Mouse (Mus musculus) heart, embryonic 12.5 days (tissue): ENCODE data around the gene Rnf227. TPM values are rescaled to one million over a fixed set of nuclear protein-coding genes. Genes with fewer than 3 reads are reported as not detected.

Experiments used
- ATAC-seq: fragments of 200-750 bp; cut with Nextera tagmentation; 2 replicates; pipeline ENCODE4 v1.8.0; 2017; ENCODE audit warnings: moderate TSS enrichment, moderate library complexity; ENCODE audit not compliant: insufficient number of reproducible peaks, low FRiP score
- H3K27ac ChIP-seq: fragments of 300-500 bp; sonication (generic); 2 replicates; pipeline ENCODE4 v1.5.1; 2016; ENCODE audit warnings: mild to moderate bottlenecking, moderate library complexity; ENCODE audit not compliant: poor library complexity, severe bottlenecking
- H3K27me3 ChIP-seq: fragments of 300-500 bp; sonication (generic); replicated peaks from 2 replicates; pipeline ENCODE4 v1.6.1; 2016; ENCODE audit warnings: mild to moderate bottlenecking, moderate library complexity
- H3K36me3 ChIP-seq: fragments of 300-500 bp; sonication (generic); 2 replicates; pipeline ENCODE4 v1.6.1; 2016; ENCODE audit warnings: mild to moderate bottlenecking, moderate library complexity
- H3K4me1 ChIP-seq: fragments of 300-500 bp; sonication (generic); replicated peaks from 2 replicates; pipeline ENCODE4 v1.6.1; 2016; ENCODE audit warnings: mild to moderate bottlenecking
- H3K4me2 ChIP-seq: fragments of 300-500 bp; sonication (generic); 2 replicates; pipeline ENCODE4 v1.6.1; 2016; ENCODE audit warnings: mild to moderate bottlenecking, moderate library complexity
- H3K4me3 ChIP-seq: fragments of 300-500 bp; sonication (generic); 2 replicates; pipeline ENCODE4 v1.5.1; 2016; ENCODE audit warnings: mild to moderate bottlenecking
- H3K9ac ChIP-seq: fragments of 300-500 bp; sonication (generic); 2 replicates; pipeline ENCODE4 v1.6.1; 2016; ENCODE audit warnings: mild to moderate bottlenecking, moderate library complexity
- H3K9me3 ChIP-seq: fragments of 300-500 bp; sonication (generic); replicated peaks from 2 replicates; pipeline ENCODE4 v1.6.1; 2016; ENCODE audit warnings: mild to moderate bottlenecking, moderate library complexity
- WGBS: fragments of 180-500 bp; shearing (Covaris S2); methylation state at CpG from one replicate; pipeline ENCODE4 v1.1.7; 2016; 5-methylcytosine and 5-hydroxymethylcytosine counted together
- polyA plus RNA-seq: library from polyadenylated mRNA; unstranded; fragments of >200 nt; fragmentation: Nextera tagmentation; extraction: Ambion mirVana; gene quantifications from 2 replicates; pipeline ENCODE4 v1.2.1, GENCODE M21; 2016

Rnf227 gene
- polyA plus RNA-seq, 1 experiment from 2014 or later: 8.5 TPM

DNA sequence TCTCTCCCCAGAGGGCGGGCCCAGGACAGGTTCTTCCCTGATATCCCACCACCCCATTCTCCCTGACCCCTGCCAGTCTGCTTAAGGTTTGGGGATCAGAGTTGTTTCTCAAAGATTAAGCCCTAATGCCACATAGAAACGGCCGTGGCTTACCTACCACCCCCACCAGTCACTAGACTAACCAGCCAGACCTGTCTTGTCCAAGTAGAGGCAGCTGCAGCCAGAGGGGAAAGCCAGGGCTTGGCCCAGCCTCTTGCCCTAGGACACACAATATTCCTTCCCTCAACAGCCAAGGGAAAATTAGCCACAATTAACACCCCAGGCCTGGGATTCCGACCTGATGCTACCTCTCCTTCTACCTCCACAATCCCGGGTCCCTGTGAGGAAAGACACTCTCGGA lies 25.5 kb downstream of the Rnf227 start:
- peak overlapping the region; percentile 97 for H3K27ac ChIP-seq
- H3K4me2 ChIP-seq: peak overlapping the region; percentile 97
- H3K4me3 ChIP-seq: peak overlapping the region; percentile 98
- no peak for ATAC-seq
- H3K4me1 ChIP-seq: peaks cover 37% of the 10 kb centered on the region
- H3K27me3 ChIP-seq: no peaks in the 10 kb centered on the region
- H3K9ac ChIP-seq: peak overlapping the region; percentile 71
- 32% methylated on average over 6 of the region's 6 CpGs for WGBS
- peaks cover 30% of the 10 kb centered on the region for H3K36me3 ChIP-seq
- no peaks in the 10 kb centered on the region for H3K9me3 ChIP-seq

DNA sequence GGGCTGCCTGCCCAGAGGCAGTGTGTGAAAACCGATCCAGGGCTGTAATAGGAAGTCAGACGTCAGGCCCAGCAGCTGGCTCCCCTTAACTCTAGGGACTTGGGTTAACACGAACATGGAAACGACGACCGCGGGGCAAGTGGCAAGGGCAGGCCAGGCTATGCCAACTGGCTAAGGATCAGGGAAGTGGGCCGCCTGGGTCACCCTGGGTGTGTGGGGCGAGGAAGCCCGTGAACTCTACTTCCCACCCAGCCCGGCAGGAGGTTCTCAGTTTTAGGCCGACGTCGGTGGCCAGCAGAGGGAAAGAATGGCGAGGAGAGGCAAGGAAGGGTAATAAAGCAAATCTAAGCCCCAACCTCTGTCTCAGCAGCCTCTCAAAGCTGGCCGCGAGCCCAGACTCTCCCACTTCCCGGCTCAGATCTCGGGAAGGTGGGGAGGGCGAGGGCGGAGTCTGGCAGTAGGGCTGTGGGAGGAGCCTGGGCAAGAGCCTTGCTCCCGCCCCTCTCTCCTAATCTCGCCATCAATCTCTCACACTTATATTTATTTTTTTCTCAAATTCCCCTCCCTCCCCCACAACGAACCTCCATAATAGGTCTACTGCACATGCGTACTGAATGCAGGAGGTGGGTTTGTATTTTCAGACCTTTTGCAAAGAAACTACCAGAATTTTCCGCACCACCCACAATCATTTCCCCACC lies 26.0 kb downstream of the Rnf227 start:
- Histone ChIP-seq H3K4me3 (peak overlapping the region; percentile 98), H3K4me1 (peaks cover 43% of the 10 kb centered on the region), H3K27ac (peak overlapping the region; percentile 97), H3K9me3 (no peaks in the 10 kb centered on the region), H3K4me2 (peak overlapping the region; percentile 97), H3K9ac (peak overlapping the region; percentile 100), H3K36me3 (peaks cover 24% of the 10 kb centered on the region), H3K27me3 (no peaks in the 10 kb centered on the region)
- WGBS: under 1% methylated on average over 26 of the region's 26 CpGs
- ATAC-seq: peak; percentile 85

- Histone ChIP-seq H3K4me3 (peak overlapping the region; percentile 98), H3K36me3 (peaks cover 16% of the 10 kb centered on the region), H3K4me2 (peak overlapping the region; percentile 97), H3K4me1 (peaks cover 50% of the 10 kb centered on the region), H3K9me3 (no peaks in the 10 kb centered on the region), H3K27ac (peak overlapping the region; percentile 97), H3K27me3 (no peaks in the 10 kb centered on the region), H3K9ac (peak overlapping the region; percentile 100)
- no peak for ATAC-seq
- under 1% methylated on average over 22 of the region's 22 CpGs for WGBS
Observed at GRCm38 (mm10) chr11:69366855-69367615, 26.8 kb downstream of the Rnf227 start.

GRCm38 (mm10) chr11:69367616-69368355 lies 27.5 kb downstream of the Rnf227 start:
- no peaks in the 10 kb centered on the region for H3K27me3 ChIP-seq
- H3K9me3 ChIP-seq: no peaks in the 10 kb centered on the region
- H3K9ac ChIP-seq: peak overlapping the region; percentile 100
- ATAC-seq: peak; percentile 22; the same call in 1 of the 2 replicates
- under 1% methylated on average over 22 of the region's 22 CpGs for WGBS
- H3K4me3 ChIP-seq: peak overlapping the region; percentile 98
- peaks cover 11% of the 10 kb centered on the region for H3K36me3 ChIP-seq
- H3K4me1 ChIP-seq: peaks cover 58% of the 10 kb centered on the region
- peak overlapping the region; percentile 97 for H3K4me2 ChIP-seq
- peak overlapping the region; percentile 97 for H3K27ac ChIP-seq

GRCm38 (mm10) chr11:69368356-69369214 lies 28.3 kb downstream of the Rnf227 start:
- H3K36me3 ChIP-seq: peaks cover 4% of the 10 kb centered on the region
- no peaks in the 10 kb centered on the region for H3K27me3 ChIP-seq
- peak; percentile 26 for ATAC-seq
- no peaks in the 10 kb centered on the region for H3K9me3 ChIP-seq
- WGBS: under 1% methylated on average over 52 of the region's 106 CpGs
- H3K9ac ChIP-seq: peak overlapping the region; percentile 100
- H3K4me1 ChIP-seq: peaks cover 66% of the 10 kb centered on the region
- peak overlapping the region; percentile 97 for H3K27ac ChIP-seq
- peak overlapping the region; percentile 97 for H3K4me2 ChIP-seq
- peak overlapping the region; percentile 98 for H3K4me3 ChIP-seq

DNA sequence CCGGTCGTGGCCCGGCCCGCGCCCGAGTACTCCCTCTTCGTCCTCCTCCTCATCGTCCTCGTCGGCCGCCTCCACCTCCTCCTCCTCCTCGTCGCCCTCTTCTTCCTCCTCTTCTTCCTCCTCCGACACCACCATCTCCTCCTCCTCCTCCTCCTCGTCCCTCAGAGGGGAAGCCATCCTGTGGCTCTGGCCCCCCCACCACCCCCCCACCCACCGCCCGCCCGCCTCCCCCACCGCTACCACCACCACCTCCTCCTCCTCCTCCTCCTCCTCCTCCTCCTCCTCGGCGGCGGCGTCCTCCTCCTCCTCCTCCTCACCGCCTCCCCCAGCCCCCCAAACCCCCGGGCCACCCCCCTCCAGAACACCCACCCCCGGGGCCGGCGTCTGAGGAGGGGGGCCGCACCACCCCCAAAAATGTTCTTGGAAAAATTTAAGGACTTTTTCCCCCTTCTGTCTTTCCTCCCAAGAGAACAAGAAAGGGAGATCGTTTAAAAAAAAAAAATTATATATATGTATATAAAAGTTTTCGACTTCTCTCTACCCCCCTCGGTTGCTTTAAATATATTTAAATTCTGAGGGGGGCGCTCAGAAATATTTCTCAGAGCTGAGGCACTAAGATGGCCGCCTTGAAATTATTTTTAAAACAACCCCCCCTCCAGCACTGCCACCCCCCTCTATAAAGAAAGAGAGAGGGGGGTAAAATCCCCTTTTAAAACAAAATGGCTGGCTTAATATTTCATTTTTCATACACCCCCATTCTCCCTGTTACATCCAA lies 29.1 kb downstream of the Rnf227 start, which contains the start of gene Chd3:
TSS of gene Chd3 (minus strand) at position 192 of the 775 bp plus-strand sequence.
- Histone ChIP-seq H3K36me3 (peaks cover 5% of the 10 kb centered on the region; the same call in 1 of the 2 replicates), H3K9me3 (no peaks in the 10 kb centered on the region), H3K9ac (peak within 1 kb of the TSS; percentile 100), H3K27me3 (no peaks in the 10 kb centered on the region), H3K4me3 (peak within 1 kb of the TSS; percentile 98), H3K4me1 (peaks cover 62% of the 10 kb centered on the region), H3K4me2 (peak within 1 kb of the TSS; percentile 97), H3K27ac (peak within 1 kb of the TSS; percentile 97)
- no peak for ATAC-seq
- WGBS: 7% methylated on average over 11 of the region's 34 CpGs

DNA sequence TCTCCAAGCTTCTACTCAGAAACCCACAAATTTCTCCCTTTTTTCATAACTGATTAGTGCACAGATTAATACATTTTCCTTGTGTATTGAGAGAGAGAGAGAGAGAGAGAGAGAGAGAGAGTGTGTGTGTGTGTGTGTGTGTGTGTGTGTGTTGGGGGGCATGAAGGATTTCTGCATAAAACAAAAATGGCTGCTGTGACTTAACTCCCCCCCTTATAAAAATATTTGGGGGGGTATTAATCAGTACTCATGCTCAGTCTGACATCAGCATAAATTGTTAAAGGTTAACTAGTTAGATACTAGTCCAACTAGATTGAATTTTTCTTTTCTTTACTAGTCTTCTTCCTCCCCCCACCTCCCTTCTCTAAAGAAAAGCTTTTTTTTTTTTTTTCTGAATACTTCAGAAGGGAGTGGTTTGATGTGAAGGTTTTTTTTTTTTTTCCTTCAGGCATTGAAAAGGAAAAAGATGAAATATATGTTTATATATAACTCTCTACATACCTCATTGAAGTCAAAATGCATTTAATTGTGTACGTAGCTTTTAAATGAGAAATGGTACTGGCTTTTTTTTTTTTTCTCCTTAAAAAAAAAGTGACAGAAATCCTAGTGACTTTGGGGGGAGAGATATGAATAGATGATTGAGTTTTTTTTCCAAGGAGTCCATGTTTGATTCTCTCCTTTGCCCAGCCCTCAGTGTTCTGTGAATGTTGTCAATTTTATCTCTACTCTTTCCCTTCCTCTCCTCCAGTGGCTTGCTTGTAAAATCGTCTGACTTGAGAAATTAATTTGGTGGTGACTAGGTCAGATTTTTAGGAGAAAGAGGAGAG lies 29.9 kb downstream of the Rnf227 start:
- Histone ChIP-seq H3K36me3 (peaks cover 5% of the 10 kb centered on the region; the same call in 1 of the 2 replicates), H3K9me3 (no peaks in the 10 kb centered on the region), H3K27me3 (no peaks in the 10 kb centered on the region), H3K27ac (no peak overlapping the region; the same call in 1 of the 2 replicates), H3K4me2 (peak overlapping the region; percentile 97), H3K4me3 (no peak overlapping the region), H3K9ac (no peak overlapping the region), H3K4me1 (peaks cover 54% of the 10 kb centered on the region)
- no peak for ATAC-seq
- 40% methylated on average over 2 of the region's 2 CpGs for WGBS

DNA sequence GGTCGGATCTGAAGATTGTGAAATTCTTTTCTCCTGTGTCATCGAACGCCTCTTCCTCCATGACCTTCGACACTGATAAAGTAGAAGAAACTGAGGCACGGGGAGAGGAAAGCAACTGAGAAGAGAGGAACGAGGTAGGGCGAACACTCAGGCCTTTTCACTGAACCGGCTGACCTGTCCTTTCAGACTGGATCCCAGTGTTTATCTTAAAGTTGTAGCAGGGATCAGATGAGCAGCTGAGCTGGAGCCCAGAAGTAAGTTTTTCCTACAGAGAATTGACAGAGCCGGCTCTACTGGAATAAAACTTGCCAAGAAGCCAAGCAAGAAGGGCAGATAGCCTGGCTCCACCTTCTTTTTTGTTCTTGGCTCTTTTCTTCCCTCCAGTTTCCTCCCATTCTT lies 30.6 kb downstream of the Rnf227 start:
- peaks cover 48% of the 10 kb centered on the region for H3K4me1 ChIP-seq
- no peaks in the 10 kb centered on the region for H3K9me3 ChIP-seq
- H3K4me2 ChIP-seq: peak overlapping the region; percentile 29; the same call in 1 of the 2 replicates
- H3K4me3 ChIP-seq: no peak overlapping the region
- H3K27ac ChIP-seq: peak overlapping the region; percentile 72
- no peak overlapping the region for H3K9ac ChIP-seq
- WGBS: 21% methylated on average over 9 of the region's 9 CpGs
- peaks cover 8% of the 10 kb centered on the region; the same call in 1 of the 2 replicates for H3K36me3 ChIP-seq
- no peaks in the 10 kb centered on the region for H3K27me3 ChIP-seq
- no peak for ATAC-seq

DNA sequence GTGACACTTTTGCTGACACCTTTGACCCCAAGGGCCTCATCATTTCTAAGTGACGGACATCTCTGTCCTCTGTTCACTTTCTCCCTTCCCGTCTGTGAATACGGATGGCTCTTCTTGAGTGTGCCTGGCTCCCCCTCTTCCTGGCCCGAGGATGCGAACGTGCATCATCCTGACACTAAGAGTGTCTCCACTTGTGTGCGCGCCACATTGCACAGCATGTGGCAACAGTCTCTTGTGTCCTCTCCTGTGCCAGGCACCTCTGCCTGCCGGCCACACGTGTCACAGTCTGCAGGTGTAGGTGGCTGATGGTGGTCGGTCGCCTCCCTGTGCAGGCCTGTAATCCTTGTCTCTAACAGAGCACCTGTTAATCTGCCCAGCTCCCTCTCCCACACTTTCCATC lies 31.3 kb downstream of the Rnf227 start:
- Histone ChIP-seq H3K27me3 (no peaks in the 10 kb centered on the region), H3K27ac (peak overlapping the region; percentile 72), H3K36me3 (peaks cover 8% of the 10 kb centered on the region), H3K9ac (no peak overlapping the region), H3K4me1 (peaks cover 43% of the 10 kb centered on the region), H3K4me2 (peak overlapping the region; percentile 42), H3K4me3 (no peak overlapping the region), H3K9me3 (no peaks in the 10 kb centered on the region)
- no peak for ATAC-seq
- 55% methylated on average over 12 of the region's 12 CpGs for WGBS
